Mouse (Mus musculus) kidney, adult 2 months (tissue): ENCODE data around the gene Gm9918. TPM values are rescaled to one million over a fixed set of nuclear protein-coding genes. Genes with fewer than 3 reads are reported as not detected.
"Not testable (repeated sequence)": the region's sequence is repeated elsewhere in the genome, so short reads cannot be mapped to it uniquely, and the experiment has no call there.

Experiments used
- DNase-seq: peaks from one replicate; pipeline ENCODE4 v3.0.0; 2021
- H3K27ac ChIP-seq: fragments of 200-500 bp; 2 replicates; pipeline ENCODE4 v1.5.1; 2012; ENCODE audit warnings: low read depth, low read length, control low read depth, inconsistent platforms; ENCODE audit not compliant: insufficient read depth
- H3K27me3 ChIP-seq: fragments of 200-500 bp; replicated peaks from 2 replicates; pipeline ENCODE4 v1.6.1; 2012; ENCODE audit warnings: mild to moderate bottlenecking, moderate library complexity, low read length, inconsistent platforms; ENCODE audit not compliant: control insufficient read depth, insufficient read depth
- H3K36me3 ChIP-seq: fragments of 200-500 bp; 2 replicates; pipeline ENCODE4 v1.6.1; 2012; ENCODE audit warnings: mild to moderate bottlenecking, moderate library complexity, low read length, inconsistent platforms; ENCODE audit not compliant: control insufficient read depth, insufficient read depth
- H3K4me1 ChIP-seq: fragments of 200-500 bp; 2 replicates; pipeline ENCODE4 v1.6.1; 2011; ENCODE audit warnings: low read length; ENCODE audit not compliant: control insufficient read depth, insufficient read depth
- H3K4me3 ChIP-seq: fragments of 200-500 bp; 2 replicates; pipeline ENCODE4 v1.5.1; 2011; ENCODE audit warnings: mild to moderate bottlenecking, low read depth, low read length, control low read depth; ENCODE audit not compliant: insufficient read depth
- CTCF ChIP-seq: fragments of 200-500 bp; conservative IDR thresholded peaks from 2 replicates; pipeline ENCODE4 v1.5.1; 2011; ENCODE audit warnings: low read depth, mild to moderate bottlenecking, control low read depth, low read length, moderate library complexity, mixed read lengths; ENCODE audit not compliant: insufficient read depth, insufficient read length
- POLR2A ChIP-seq: fragments of 200-500 bp; IDR thresholded peaks from one replicate; pipeline ENCODE4 v1.6.1; 2011; ENCODE audit warnings: low read depth, low read length, control low read depth
- WGBS: fragments of 180-500 bp; shearing (Covaris S2); methylation state at CpG from one replicate; pipeline ENCODE4 v1.1.7; 2018; 5-methylcytosine and 5-hydroxymethylcytosine counted together
- polyA plus RNA-seq: library from polyadenylated mRNA; depleted of rRNA; stranded (reverse); fragments of >200 nt; gene quantifications from 2 replicates; pipeline ENCODE4 v1.2.3, GENCODE M21; 2012; rRNA removed

Gm9918 gene
- polyA plus RNA-seq: 0.41 TPM in 2 replicates

GRCm38 (mm10) chr15:102270274-102270960 is at the start of gene Gm9918:
TSS of gene Gm9918 (plus strand) at chr15:102270563.
- H3K27ac ChIP-seq: no peak within 1 kb of the TSS
- no peaks in the 10 kb centered on the region for H3K36me3 ChIP-seq
- no peaks in the 10 kb centered on the region for H3K4me1 ChIP-seq
- no peak for TF ChIP-seq POLR2A
- no peak for TF ChIP-seq CTCF
- H3K27me3 ChIP-seq: no peaks in the 10 kb centered on the region
- no peak for DNase-seq
- WGBS: 31% methylated on average over 21 of the region's 21 CpGs
- H3K4me3 ChIP-seq: no peak within 1 kb of the TSS

DNA sequence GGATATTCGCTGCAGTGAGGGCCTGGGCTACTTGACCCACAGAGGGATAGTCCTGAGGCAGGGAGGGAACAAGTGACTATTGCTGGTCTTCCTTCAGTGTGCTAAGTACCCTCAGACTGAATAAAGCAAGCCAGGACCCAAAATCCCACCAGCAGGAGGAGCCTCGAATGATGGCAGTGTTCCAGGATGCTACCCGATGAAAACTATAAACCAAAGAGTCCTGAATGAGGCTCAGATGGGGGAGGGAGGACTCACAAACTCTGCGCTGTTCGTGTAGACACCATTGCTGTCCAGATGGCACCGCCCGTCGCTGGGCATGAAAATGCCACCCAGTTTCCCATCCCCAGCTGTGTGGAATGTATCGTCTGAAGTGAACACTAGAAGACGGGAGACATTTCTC is 48.0 kb upstream of the Gm9918 start:
- no peak overlapping the region for H3K27ac ChIP-seq
- H3K4me1 ChIP-seq: peaks cover 3% of the 10 kb centered on the region; the same call in 1 of the 2 replicates
- H3K4me3 ChIP-seq: no peak overlapping the region
- TF ChIP-seq POLR2A (no peak), CTCF (no peak)
- DNase-seq: no peak
- H3K27me3 ChIP-seq: no peaks in the 10 kb centered on the region
- no peaks in the 10 kb centered on the region for H3K36me3 ChIP-seq
- WGBS: 69% methylated on average over 10 of the region's 10 CpGs

DNA sequence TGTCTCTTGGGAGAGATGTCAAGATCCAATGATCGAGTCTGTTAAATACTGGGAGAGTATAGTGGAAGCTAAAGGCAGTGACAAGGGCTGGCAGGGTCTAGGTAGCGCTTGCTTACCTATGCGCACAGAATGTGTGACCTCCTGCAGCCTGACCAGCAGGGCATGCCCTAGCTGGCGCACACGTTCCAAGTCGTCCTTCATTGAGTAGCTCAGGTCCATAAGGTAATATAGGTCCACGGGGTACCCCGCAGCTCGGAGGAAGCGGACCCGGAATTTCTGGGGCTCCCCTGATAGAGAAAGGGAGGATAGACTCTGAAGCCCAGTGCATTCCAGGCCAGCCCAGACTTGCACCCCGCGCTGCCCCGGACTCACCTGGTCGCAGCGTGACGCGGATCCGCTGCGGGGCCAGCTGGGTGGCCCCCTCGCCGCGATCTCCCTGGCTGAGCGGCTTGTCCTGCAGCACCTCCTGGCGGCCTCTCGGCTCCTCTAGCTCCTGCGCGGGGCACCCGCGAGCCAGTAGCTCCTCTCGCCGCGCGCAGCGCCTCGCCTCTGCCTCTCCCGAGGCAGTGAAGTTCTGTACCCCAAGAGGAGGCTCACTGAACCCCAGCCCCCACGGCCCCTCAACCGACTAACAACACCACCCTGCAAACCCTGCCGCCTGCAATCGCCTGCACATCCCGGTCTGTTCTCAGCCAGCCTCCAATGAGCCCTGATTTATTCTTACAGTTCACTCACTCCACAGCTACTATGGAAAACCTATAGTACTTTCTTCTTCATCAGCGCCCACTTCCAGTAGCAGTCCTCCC is 46.0 kb upstream of the Gm9918 start:
- no peaks in the 10 kb centered on the region for H3K36me3 ChIP-seq
- no peak overlapping the region for H3K27ac ChIP-seq
- 4% methylated on average over 43 of the region's 43 CpGs for WGBS
- peak overlapping the region; percentile 38 for H3K4me3 ChIP-seq
- H3K4me1 ChIP-seq: peaks cover 3% of the 10 kb centered on the region; the same call in 1 of the 2 replicates
- no peaks in the 10 kb centered on the region for H3K27me3 ChIP-seq
- no peak for TF ChIP-seq POLR2A
- TF ChIP-seq CTCF: peak; percentile 71
- peak; percentile 81 for DNase-seq

GRCm38 (mm10) chr15:102224992-102225617 is 45.3 kb upstream of the Gm9918 start:
- Histone ChIP-seq H3K4me3 (peak overlapping the region; percentile 38), H3K27me3 (no peaks in the 10 kb centered on the region), H3K36me3 (no peaks in the 10 kb centered on the region), H3K4me1 (peaks cover 3% of the 10 kb centered on the region; the same call in 1 of the 2 replicates), H3K27ac (no peak overlapping the region)
- DNase-seq: peak; percentile 20
- TF ChIP-seq POLR2A (no peak), CTCF (no peak)
- 20% methylated on average over 21 of the region's 21 CpGs for WGBS

GRCm38 (mm10) chr15:102225619-102226018 is 44.7 kb upstream of the Gm9918 start:
- H3K4me1 ChIP-seq, H3K36me3 ChIP-seq, H3K27me3 ChIP-seq, DNase-seq, H3K27ac ChIP-seq, H3K4me3 ChIP-seq: not testable (repeated sequence)
- 80% methylated on average over 6 of the region's 6 CpGs for WGBS

GRCm38 (mm10) chr15:102230408-102231321 is 39.7 kb upstream of the Gm9918 start:
- Histone ChIP-seq H3K36me3 (no peaks in the 10 kb centered on the region), H3K27me3 (no peaks in the 10 kb centered on the region), H3K27ac (no peak overlapping the region), H3K4me3 (no peak overlapping the region), H3K4me1 (no peaks in the 10 kb centered on the region)
- DNase-seq: no peak
- no peak for TF ChIP-seq CTCF
- TF ChIP-seq POLR2A: no peak
- 78% methylated on average over 17 of the region's 17 CpGs for WGBS
